Mouse (Mus musculus) forebrain, embryonic 15.5 days (tissue): ENCODE measurements around the gene Arfgef3. TPM values are rescaled to one million over a fixed set of nuclear protein-coding genes. Genes with fewer than 3 reads are reported as not detected.

Experiments
- ATAC-seq: fragments of 200-750 bp; cut with Nextera tagmentation; replicated peaks from 2 replicates; pipeline ENCODE4 v1.8.0; 2017; ENCODE audit warnings: mild to moderate bottlenecking, moderate TSS enrichment, moderate library complexity
- H3K27ac ChIP-seq: fragments of 300-500 bp; sonication (generic); replicated peaks from 2 replicates; pipeline ENCODE4 v1.5.1; 2015; ENCODE audit warnings: mild to moderate bottlenecking, inconsistent platforms
- H3K27me3 ChIP-seq: fragments of 300-500 bp; sonication (generic); 2 replicates; pipeline ENCODE4 v1.6.1; 2015; ENCODE audit warnings: inconsistent platforms
- H3K36me3 ChIP-seq: fragments of 300-500 bp; sonication (generic); 2 replicates; pipeline ENCODE4 v1.6.1; 2015; ENCODE audit warnings: mild to moderate bottlenecking, inconsistent platforms
- H3K4me1 ChIP-seq: fragments of 300-500 bp; sonication (generic); 2 replicates; pipeline ENCODE4 v1.6.1; 2015; ENCODE audit warnings: inconsistent platforms
- H3K4me2 ChIP-seq: fragments of 300-500 bp; sonication (generic); replicated peaks from 2 replicates; pipeline ENCODE4 v1.6.1; 2015; ENCODE audit warnings: mild to moderate bottlenecking, inconsistent platforms
- H3K4me3 ChIP-seq: fragments of 300-500 bp; sonication (generic); 2 replicates; pipeline ENCODE4 v1.5.1; 2015; ENCODE audit warnings: mild to moderate bottlenecking, inconsistent platforms
- H3K9ac ChIP-seq: fragments of 300-500 bp; sonication (generic); replicated peaks from 2 replicates; pipeline ENCODE4 v1.6.1; 2015; ENCODE audit warnings: mild to moderate bottlenecking, inconsistent platforms
- H3K9me3 ChIP-seq: fragments of 300-500 bp; sonication (generic); 2 replicates; pipeline ENCODE4 v1.6.1; 2016; ENCODE audit warnings: inconsistent platforms
- WGBS: fragments of 180-500 bp; shearing (Covaris S2); methylation state at CpG from one replicate; pipeline ENCODE4 v1.1.7; 2015; ENCODE audit warnings: mixed read lengths; 5-methylcytosine and 5-hydroxymethylcytosine counted together
- polyA plus RNA-seq: library from polyadenylated mRNA; unstranded; fragments of >200 nt; fragmentation: Nextera tagmentation; extraction: Ambion mirVana; gene quantifications from 2 replicates; pipeline ENCODE4 v1.2.1, GENCODE M21; 2015

Arfgef3 gene
- polyA plus RNA-seq, 1 experiment from 2014 or later: 5.0 TPM

DNA sequence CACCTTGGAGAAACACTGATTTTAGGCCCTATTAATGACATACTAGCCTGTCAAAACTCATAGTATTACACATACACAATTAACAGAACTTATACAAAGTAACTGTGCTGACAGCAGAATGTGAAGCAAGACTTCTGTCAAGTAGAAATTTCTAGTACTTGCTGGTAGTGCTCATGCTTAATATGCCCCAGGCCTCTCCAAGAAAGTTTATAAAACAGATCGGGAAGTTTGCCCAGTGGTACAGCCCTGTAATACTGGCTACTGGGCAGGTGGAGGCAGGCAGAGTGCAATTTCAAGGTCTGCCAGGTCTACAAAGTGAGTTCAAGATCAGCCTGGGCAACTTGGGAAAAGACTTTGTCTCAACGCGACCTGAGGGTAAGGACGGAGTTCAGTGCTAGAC lies 32.3 kb downstream of the Arfgef3 start:
- H3K9ac ChIP-seq: no peak overlapping the region
- 97% methylated on average over 4 of the region's 4 CpGs for WGBS
- no peak overlapping the region for H3K4me3 ChIP-seq
- H3K4me2 ChIP-seq: no peak overlapping the region
- H3K9me3 ChIP-seq: no peaks in the 10 kb centered on the region
- H3K27me3 ChIP-seq: no peaks in the 10 kb centered on the region
- peaks cover 9% of the 10 kb centered on the region for H3K4me1 ChIP-seq
- no peaks in the 10 kb centered on the region for H3K36me3 ChIP-seq
- H3K27ac ChIP-seq: peak overlapping the region; percentile 28; the same call in 1 of the 2 replicates
- no peak for ATAC-seq

DNA sequence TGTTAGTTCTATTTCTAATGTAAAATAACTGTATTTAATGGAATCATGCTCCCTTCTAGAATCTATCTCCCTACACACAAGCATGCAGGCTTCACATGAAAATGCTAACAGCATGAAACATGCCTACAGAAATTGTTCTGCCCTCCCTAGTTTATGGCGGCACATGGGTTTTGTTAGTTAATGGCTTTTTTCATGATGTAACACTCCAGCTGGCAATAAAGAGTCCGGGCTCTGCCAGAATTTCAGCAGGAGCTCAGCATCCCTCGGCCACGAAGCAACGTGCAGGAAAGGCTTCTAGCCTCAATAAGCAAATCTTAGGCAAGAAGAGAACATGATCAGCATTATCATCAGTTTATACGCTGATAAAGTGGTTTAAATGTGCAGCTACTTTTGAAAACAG lies 32.8 kb downstream of the Arfgef3 start:
- H3K9ac ChIP-seq: no peak overlapping the region
- peaks cover 9% of the 10 kb centered on the region for H3K4me1 ChIP-seq
- no peaks in the 10 kb centered on the region for H3K36me3 ChIP-seq
- 53% methylated on average over 6 of the region's 6 CpGs for WGBS
- ATAC-seq: peak; percentile 55
- H3K27me3 ChIP-seq: no peaks in the 10 kb centered on the region
- peak overlapping the region; percentile 28; the same call in 1 of the 2 replicates for H3K27ac ChIP-seq
- no peak overlapping the region for H3K4me2 ChIP-seq
- H3K4me3 ChIP-seq: no peak overlapping the region
- H3K9me3 ChIP-seq: no peaks in the 10 kb centered on the region

DNA sequence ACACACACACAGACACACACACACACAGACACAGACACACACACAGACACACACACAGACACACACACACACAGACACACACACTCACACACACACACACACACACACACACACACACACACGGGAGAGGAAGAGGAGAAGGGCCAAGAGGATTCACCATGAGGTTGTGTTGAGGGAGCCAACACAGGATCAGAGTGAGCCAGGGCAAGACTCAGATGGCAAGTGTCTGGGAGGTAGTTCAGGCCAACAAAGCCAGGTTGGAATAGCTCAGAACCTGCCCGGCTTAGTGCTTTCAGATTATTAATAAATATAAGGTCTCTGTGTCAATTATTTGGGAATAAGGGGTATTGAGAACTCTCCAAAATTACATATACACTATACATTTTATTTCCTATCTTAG lies 33.9 kb downstream of the Arfgef3 start:
- WGBS: 85% methylated on average over 2 of the region's 2 CpGs

DNA sequence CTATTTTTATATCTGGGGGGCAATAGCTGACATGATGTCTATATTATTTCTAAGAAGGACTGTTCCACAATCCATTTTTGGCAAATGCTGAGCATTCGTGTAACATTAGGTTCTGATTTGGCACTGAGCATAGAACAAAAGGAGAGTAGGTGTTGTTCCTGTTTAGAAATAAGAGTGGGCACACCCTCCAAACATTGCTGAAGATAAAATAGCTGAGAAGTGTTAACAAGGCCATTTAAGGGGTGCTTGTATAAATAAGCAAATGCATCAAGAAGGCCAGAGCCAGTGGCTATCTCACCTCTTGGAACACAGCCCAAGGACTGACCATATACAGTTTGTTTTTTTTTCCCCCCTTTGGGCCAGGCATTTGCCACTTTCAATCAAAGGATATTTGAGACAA lies 35.1 kb downstream of the Arfgef3 start:
- Histone ChIP-seq H3K36me3 (no peaks in the 10 kb centered on the region), H3K27me3 (no peaks in the 10 kb centered on the region), H3K9ac (no peak overlapping the region), H3K9me3 (no peaks in the 10 kb centered on the region), H3K4me1 (peaks cover 9% of the 10 kb centered on the region), H3K4me2 (no peak overlapping the region), H3K27ac (no peak overlapping the region), H3K4me3 (no peak overlapping the region)
- ATAC-seq: no peak
- 86% methylated on average over 1 of the region's 1 CpGs for WGBS

More for the DNA sequence above, 33.9 kb downstream of the Arfgef3 start:
- H3K4me3 ChIP-seq: no peak overlapping the region
- no peak overlapping the region for H3K27ac ChIP-seq
- H3K4me2 ChIP-seq: no peak overlapping the region
- no peaks in the 10 kb centered on the region for H3K36me3 ChIP-seq
- H3K27me3 ChIP-seq: no peaks in the 10 kb centered on the region
- no peak for ATAC-seq
- no peak overlapping the region for H3K9ac ChIP-seq
- H3K4me1 ChIP-seq: peaks cover 9% of the 10 kb centered on the region
- no peaks in the 10 kb centered on the region for H3K9me3 ChIP-seq

DNA sequence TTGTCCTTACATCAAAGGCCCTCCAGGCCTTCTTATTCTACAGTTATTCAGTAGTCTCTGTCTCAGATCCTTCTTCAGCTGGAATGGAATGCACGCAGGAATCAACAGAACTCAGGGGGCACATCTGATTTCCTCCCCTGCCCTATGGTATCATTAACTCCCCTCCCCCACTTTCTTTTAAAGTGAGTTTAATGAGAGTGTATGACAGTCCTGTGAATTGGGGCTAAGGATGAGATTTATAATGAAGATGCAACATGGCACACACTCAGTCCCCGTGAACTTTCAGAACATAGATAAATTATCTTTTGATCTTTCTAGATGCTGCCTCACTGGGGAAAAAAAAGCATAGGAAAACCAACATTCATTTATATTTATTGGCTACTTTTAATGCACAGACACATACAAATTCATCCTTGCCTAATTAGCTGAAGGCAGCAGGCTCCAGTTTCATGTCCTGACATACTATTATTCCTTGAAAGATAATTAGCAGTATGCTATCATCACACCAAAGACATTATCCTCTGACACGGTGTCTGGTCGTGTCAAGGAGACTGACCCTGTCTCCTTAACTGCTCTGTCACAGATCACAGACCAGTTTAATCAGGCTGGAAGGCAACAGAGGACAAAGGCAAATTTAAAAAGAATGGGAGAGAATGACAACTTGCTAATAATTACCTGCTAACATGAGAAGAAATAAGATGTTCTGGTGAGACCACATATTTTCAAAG lies 39.2 kb downstream of the Arfgef3 start:
- H3K9ac ChIP-seq: no peak overlapping the region
- H3K4me1 ChIP-seq: 0 out of 2 replicates have a peak, but pooled peaks cover 5% of the 10 kb centered on the region
- no peak for ATAC-seq
- no peaks in the 10 kb centered on the region for H3K36me3 ChIP-seq
- no peak overlapping the region for H3K4me2 ChIP-seq
- 46% methylated on average over 4 of the region's 4 CpGs for WGBS
- H3K4me3 ChIP-seq: no peak overlapping the region
- no peak overlapping the region for H3K27ac ChIP-seq
- no peaks in the 10 kb centered on the region for H3K9me3 ChIP-seq
- no peaks in the 10 kb centered on the region for H3K27me3 ChIP-seq

DNA sequence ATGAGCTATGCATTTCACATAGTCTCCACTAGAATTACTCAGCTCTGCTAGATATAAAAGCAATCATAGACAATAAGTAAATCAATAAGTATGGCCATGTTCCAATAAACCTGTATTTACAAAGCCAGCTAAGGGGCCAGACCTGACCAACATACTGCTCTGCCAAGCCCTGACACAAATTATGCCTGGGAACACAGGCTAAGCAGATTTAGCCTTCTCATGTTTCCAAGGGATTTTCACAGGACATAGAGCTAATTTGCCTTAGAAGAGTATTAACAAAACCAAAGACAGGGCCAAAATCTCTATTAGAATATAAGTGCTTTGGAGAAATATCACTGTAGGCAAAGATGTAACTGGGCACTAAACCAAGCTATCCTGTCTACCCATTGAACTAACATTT lies 42.2 kb downstream of the Arfgef3 start:
- peak; percentile 53 for ATAC-seq
- Histone ChIP-seq H3K4me3 (no peak overlapping the region), H3K36me3 (no peaks in the 10 kb centered on the region)

DNA sequence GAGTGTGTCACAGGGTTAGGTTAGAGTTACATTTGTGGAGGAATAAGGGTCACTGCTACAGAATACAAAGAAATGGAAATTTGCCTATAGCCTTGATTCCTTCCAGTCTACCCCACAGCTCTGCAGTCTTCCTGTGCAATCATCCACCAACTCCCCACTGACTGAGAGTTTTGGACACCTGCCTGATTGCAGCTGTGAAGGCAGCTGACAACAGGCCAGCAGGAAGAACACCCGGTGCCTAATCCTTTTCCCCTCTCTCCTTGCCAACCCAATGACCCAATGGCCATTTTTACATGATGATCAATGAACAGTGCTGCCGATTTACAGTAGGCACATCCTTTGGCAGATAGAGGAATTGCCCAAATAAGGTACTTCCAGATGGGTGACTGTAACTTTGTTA lies 43.6 kb downstream of the Arfgef3 start:
- no peak for ATAC-seq
- no peak overlapping the region for H3K4me2 ChIP-seq
- H3K4me1 ChIP-seq: peaks cover 16% of the 10 kb centered on the region
- H3K9me3 ChIP-seq: no peaks in the 10 kb centered on the region
- no peak overlapping the region for H3K27ac ChIP-seq
- no peaks in the 10 kb centered on the region for H3K27me3 ChIP-seq
- 54% methylated on average over 2 of the region's 2 CpGs for WGBS
- no peak overlapping the region for H3K9ac ChIP-seq
- no peak overlapping the region for H3K4me3 ChIP-seq
- peaks cover 7% of the 10 kb centered on the region; the same call in 1 of the 2 replicates for H3K36me3 ChIP-seq

More for the DNA sequence above, 42.2 kb downstream of the Arfgef3 start:
- Histone ChIP-seq H3K9ac (no peak overlapping the region), H3K4me1 (peaks cover 11% of the 10 kb centered on the region), H3K4me2 (no peak overlapping the region), H3K27me3 (no peaks in the 10 kb centered on the region), H3K9me3 (no peaks in the 10 kb centered on the region), H3K27ac (peak overlapping the region; percentile 52; the same call in 1 of the 2 replicates)

DNA sequence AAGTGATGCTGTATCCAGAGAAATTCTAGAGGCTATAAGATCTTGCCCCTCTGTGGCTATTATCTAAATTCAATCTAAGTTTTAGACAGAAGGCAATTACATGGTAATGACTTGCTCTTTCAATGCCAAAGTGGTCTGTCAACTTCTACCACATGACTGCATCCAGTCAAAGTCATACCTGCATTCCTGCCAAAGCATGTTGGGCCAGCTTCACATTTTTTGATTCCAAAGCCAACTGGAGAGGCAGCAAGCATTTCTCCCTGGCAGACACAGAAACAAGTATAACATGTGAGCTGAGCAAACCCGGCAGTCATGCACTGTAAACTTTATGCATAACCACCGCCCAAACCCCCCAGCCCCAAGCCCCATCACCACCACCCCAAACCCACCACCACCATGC lies 44.6 kb downstream of the Arfgef3 start:
- Histone ChIP-seq H3K4me2 (no peak overlapping the region), H3K4me3 (no peak overlapping the region), H3K27ac (no peak overlapping the region), H3K27me3 (no peaks in the 10 kb centered on the region), H3K9me3 (no peaks in the 10 kb centered on the region), H3K4me1 (peaks cover 16% of the 10 kb centered on the region), H3K36me3 (peaks cover 7% of the 10 kb centered on the region; the same call in 1 of the 2 replicates), H3K9ac (no peak overlapping the region)
- 83% methylated on average over 2 of the region's 2 CpGs for WGBS
- ATAC-seq: no peak; the same call in 1 of the 2 replicates

DNA sequence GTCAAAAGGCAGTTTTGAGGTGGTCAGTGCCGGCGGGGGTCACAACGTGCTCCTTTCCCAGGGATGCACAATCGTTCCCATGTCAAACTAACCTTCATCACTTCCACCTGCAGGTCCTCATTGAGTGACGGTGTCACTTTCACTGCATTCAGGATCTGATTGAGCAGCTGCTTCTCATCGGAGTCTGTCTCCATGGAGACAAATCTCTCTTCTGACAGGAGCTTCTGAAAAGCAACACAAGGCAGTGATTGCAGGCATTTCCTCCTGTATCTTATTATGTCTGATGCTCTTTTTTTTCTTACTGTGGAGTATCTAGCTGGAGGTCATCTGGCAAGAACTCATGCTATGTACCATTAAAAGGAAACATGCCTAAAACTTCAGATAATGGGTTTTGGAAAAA lies 47.3 kb downstream of the Arfgef3 start:
- 38% methylated on average over 6 of the region's 6 CpGs for WGBS
- no peak overlapping the region for H3K27ac ChIP-seq
- 0 out of 2 replicates have a peak, but pooled peaks have one; percentile 35 for ATAC-seq

DNA sequence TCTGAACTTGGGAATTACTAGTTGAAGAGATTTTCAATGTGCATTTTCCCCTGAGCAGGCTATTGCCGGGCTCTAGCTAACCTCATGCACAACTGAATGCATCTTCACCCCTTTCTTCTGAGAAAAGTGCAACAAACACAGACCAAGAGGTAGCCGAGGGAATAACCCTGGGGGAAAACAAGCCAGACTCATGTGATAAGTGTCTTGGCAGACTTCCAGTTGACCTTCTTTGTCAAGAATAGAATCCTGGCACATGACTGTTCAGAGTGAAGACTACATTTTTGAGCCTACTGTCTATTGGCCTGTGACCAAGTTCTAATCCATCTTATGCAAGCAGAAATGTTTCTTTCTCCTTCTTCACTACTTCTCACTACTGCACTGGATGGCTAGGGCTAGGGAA lies 55.5 kb downstream of the Arfgef3 start:
- Histone ChIP-seq H3K4me2 (no peak overlapping the region), H3K36me3 (no peaks in the 10 kb centered on the region), H3K4me3 (no peak overlapping the region), H3K9ac (no peak overlapping the region), H3K27ac (no peak overlapping the region), H3K9me3 (no peaks in the 10 kb centered on the region), H3K4me1 (no peaks in the 10 kb centered on the region), H3K27me3 (no peaks in the 10 kb centered on the region)
- WGBS: 38% methylated on average over 2 of the region's 2 CpGs
- ATAC-seq: no peak

More for the DNA sequence above, 47.3 kb downstream of the Arfgef3 start:
- no peak overlapping the region for H3K9ac ChIP-seq
- H3K4me1 ChIP-seq: peaks cover 16% of the 10 kb centered on the region
- no peaks in the 10 kb centered on the region for H3K9me3 ChIP-seq
- peaks cover 7% of the 10 kb centered on the region; the same call in 1 of the 2 replicates for H3K36me3 ChIP-seq
- H3K4me3 ChIP-seq: no peak overlapping the region
- no peaks in the 10 kb centered on the region for H3K27me3 ChIP-seq
- no peak overlapping the region for H3K4me2 ChIP-seq

DNA sequence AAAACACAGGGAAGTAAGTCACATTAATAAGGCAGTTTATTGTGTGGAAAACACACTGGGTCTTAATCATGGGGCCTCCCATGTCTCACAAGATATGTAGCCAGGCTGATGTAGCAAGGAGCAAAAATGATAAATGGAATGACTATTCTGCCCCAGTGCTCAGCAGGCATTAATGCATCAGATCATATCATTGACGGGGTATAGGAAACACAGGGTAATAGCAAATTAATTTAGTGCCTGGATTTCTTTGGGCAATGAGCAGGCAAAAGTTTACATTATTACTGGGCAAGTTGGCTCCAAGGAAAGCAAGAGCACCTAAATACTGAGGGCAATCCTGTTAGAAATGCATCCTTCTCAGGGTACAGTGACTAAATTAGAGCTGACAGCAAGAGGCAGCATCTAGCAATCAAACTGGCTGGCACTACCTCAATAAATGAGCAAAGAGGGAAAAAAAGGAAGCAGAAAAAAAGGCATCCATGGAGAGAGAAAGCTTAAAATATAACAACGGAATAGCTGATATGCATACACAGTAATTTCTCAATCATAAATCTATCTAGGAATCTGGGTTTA lies 62.3 kb downstream of the Arfgef3 start:
- no peak for ATAC-seq
- H3K9me3 ChIP-seq: no peaks in the 10 kb centered on the region
- no peak overlapping the region for H3K27ac ChIP-seq
- peaks cover 2% of the 10 kb centered on the region; the same call in 1 of the 2 replicates for H3K36me3 ChIP-seq
- no peaks in the 10 kb centered on the region for H3K4me1 ChIP-seq
- H3K27me3 ChIP-seq: no peaks in the 10 kb centered on the region
- no peak overlapping the region for H3K4me3 ChIP-seq
- WGBS: 88% methylated on average over 2 of the region's 2 CpGs
- H3K9ac ChIP-seq: no peak overlapping the region
- no peak overlapping the region for H3K4me2 ChIP-seq

DNA sequence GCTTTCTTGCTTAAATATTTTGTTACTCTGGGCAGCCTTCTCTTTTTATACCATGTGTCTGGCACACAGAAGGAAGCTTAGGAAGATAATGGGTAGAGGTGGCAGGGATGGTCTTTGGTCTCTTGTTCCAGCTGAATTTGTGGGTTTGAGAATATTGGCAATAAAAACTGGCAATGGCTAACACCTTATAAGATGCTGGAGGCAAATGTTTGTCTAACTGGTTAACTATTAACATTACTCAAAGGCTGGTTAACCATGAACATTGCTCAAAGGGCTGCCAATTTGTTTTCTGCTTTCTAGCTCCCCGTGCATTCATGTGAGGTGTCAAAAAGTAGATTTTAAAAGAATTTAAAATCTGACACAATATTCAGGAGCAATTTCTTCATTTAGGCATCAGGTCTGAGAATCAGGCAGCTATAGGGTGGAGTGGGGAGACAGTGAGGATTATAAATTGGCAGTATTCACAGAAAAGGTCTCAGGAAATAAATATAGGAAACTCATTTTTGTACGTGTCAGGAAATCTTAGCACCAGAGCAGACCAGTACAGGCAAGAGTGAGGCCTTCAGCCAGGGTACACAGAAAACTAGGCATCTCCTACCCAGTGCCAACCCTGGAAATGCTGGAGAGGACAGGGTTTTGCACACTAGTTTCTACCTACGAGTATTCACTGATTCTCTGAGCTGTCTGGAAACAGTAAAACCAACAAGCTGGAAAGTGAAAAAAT lies 62.9 kb downstream of the Arfgef3 start:
- H3K4me3 ChIP-seq: no peak overlapping the region
- no peaks in the 10 kb centered on the region for H3K27me3 ChIP-seq
- H3K9me3 ChIP-seq: no peaks in the 10 kb centered on the region
- H3K4me2 ChIP-seq: no peak overlapping the region
- ATAC-seq: no peak
- no peak overlapping the region for H3K9ac ChIP-seq
- no peaks in the 10 kb centered on the region for H3K4me1 ChIP-seq
- no peak overlapping the region for H3K27ac ChIP-seq
- WGBS: 88% methylated on average over 3 of the region's 3 CpGs
- H3K36me3 ChIP-seq: peaks cover 3% of the 10 kb centered on the region; the same call in 1 of the 2 replicates
